Mouse (Mus musculus): ENCODE data around the gene Cabp2.
"Not testable (repeated sequence)": the region's sequence is repeated elsewhere in the genome, so short reads cannot be mapped to it uniquely, and the experiment has no call there.

Gene Cabp2

DNA sequence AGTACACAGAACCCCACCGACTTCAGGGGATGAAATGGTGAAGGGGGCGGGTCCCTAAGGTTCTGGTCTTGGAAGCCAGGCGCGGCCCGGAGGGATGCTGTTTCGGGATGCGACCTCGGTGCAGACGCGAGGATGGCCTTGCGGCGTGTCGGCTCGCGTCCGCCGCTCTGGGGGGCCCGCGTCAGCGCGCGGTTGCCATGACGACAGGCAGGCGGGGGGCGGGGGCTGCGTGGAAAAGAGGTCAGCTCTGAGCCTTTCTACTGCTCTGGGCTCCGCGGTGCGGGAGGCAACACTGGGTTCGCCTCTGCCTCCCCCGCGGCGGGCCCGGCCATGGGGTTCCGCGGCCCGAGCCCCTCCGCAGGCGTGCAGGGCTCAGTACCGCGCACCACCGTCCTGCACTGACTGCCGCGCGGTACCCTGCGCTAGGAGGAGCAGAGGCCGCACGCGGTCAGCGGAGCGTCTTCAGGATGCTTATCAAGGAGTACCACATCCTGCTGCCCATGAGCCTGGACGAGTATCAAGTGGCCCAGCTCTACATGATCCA is 19.4 kb downstream of the Cabp2 start:
- in situ Hi-C loops (cut with MboI, MseI) = no loop called here

DNA sequence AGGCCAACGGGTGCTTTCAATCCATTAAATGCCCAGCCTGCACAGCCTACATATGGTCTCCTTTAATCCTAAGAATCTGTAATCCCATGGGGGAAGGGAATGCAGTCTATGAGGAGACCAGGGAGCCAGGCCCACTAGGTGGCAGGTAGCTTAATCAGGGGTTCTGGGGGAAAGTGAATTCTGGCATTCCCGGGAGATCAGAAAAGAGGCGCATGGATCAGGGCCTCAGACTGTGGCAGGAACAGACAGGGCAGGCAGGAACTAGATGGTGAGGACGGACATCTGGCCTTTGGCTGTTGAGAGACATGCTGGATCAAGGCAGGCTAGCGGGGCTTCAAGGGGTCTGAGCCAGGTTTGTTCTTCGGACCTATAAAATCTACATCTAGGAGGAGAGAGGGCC is 20.1 kb downstream of the Cabp2 start:
- in situ Hi-C loops (cut with MboI, MseI) = no loop called here

DNA sequence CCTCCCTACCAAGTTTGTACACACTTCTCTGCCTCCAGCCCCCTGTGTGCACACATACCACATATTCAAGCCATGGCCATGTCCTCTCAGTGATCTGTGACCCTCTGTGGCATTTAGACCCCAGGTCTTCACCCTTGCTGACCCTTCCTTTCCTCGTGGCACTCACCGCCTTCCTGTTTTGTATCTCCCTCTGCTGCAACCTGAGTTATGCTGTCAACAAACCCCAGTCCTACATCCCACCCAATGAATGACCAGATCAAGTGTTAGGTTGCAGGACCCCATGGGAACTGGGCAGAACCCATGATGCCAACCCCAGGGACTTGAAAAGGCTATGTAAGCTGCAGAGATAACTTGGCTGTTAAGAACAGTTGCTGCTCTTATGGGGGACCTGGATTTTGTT is 20.7 kb downstream of the Cabp2 start:
- in situ Hi-C loops (cut with MboI, MseI) = no loop called here

DNA sequence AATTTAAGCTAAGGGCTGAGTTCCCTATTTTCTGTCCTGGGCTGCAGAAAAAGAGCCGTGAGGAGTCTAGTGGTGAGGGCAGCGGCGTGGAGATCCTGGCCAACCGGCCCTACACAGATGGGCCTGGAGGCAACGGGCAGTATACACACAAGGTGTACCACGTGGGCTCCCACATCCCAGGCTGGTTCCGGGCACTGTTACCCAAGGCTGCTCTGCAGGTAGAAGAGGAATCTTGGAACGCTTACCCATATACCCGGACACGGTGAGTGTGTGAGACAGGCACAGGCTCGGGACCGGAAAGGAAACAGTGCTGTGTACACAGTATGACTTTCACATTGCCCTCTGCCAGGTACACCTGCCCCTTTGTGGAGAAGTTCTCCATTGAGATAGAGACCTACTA is 21.2 kb downstream of the Cabp2 start:
- in situ Hi-C loops (cut with MboI, MseI) = no loop called here

DNA sequence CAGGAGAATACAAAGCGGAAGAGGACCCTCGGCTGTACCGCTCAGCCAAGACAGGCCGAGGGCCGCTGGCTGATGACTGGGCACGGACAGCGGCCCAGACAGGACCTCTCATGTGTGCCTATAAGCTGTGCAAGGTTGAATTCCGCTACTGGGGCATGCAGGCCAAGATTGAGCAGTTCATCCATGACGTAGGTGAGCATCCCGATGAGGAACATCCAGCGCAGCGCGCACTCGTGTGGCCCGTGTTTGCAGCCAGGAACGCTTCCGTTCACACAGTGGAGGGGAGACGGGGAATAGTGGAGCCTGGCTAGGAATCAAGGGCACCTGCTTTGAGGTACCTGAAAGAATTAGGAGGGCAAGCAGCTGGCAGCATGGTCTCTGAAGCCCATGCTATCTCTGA is 21.9 kb downstream of the Cabp2 start:
- in situ Hi-C loops (cut with MboI, MseI) = no loop called here

DNA sequence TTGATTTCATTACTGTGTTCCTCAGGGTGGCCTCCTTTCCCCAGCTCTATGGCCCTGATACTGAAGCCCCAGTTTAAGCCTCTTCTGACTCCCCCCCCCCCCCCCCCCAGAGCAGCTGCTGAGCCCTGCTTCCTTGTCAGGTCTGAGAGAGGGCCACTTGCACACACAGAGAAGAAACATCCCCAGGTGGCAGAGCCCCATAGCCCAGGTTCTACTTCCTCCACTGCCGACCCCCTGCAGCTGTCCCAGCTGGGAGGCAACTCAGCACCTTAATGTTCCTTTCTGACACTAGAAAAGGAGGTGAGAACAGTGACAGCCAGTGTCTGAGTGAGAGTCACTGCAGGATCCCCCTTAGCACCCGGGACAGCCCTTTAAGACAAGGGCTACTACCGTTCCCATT is 22.4 kb downstream of the Cabp2 start:
- in situ Hi-C loops (cut with MboI, MseI) = no loop called here

DNA sequence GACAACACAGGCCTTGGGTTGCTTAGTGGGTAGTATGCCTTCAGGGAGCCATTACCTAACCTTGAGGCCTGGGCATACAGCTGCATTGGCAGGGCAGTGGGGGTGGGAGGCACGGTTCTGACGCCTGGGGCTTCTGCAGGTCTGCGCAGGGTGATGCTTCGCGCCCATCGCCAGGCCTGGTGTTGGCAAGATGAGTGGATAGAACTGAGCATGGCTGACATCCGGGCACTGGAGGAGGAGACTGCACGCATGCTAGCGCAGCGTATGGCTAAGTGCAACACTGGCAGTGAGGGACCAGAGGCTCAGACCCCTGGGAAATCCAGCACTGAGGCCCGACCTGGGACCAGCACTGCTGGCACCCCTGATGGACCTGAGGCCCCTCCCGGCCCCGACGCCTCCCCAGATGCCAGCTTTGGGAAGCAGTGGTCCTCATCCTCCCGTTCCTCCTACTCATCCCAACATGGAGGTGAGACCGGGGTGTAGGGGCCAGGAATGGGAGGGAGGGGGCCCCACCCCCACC is 23.4 kb downstream of the Cabp2 start:
- in situ Hi-C loops (cut with MboI, MseI) = no loop called here

DNA sequence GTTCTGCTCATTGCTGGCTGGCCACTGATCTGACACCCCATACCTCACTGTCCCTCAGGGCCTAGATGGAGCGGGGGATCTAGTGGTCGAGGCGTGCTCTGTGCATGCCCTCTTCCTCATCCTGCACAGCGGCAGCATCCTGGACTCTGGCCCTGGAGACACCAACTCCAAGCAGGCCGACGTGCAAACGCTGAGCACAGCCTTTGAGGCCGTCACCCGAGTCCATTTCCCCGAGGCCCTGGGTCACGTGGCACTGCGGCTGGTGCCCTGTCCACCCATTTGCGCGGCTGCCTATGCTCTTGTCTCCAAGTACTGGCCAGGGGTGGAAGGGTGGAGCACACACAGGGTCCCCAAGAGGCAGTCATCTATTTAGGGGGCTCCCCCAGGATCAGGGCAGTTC is 25.3 kb downstream of the Cabp2 start:
- in situ Hi-C loops (cut with MboI, MseI) = no loop called here

DNA sequence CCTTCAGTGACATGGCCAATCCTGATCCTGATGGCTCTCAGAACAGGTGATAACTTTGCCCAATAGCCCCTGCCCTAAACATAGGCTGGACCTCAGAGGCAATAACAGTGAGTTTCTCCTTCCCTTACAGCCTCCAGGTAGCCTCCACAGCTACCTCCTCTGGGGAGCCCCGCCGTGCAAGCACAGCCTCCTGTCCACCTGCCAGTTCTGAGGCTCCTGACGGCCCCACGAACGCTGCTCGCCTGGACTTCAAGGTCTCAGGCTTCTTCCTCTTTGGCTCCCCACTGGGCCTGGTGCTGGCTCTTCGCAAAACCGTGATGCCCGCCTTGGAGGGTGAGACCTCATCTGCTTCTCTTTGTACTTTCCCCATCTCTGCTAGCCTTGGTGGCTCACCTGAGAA is 27.2 kb downstream of the Cabp2 start:
- in situ Hi-C loops (cut with MboI, MseI) = no loop called here

DNA sequence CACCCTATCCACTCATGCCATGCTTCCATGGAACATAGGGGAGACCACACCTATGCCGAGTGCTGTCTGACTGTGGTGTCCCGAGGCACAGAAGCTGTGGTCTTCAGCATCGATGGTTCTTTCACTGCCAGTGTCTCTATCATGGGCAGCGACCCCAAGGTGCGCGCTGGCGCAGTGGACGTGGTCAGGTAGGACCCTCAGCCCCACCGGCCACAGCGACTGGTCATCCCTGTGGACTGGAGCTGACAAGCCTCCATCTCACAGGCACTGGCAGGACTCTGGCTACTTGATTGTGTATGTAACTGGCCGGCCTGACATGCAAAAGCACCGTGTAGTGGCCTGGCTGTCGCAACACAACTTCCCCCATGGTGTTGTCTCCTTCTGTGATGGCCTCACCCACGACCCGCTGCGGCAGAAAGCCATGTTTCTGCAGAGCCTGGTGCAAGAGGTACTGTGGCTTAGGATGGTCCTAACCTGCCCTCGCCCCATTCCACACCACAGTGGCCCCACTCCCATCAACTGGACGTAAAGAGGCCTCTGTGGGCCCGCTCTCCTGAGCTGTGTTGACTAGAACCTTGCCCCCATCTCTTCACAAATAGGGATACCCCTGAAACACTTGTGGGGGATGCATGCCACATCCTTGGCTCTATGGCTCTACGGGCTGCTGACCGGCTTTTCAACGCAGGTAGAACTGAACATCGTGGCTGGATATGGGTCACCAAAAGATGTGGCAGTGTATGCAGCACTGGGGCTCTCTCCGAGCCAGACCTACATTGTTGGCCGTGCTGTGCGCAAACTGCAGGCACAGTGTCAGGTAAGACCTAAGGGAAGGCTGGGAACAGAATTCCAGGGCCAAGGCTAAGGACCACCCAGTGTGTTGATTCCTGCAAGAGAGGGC is 30.9 kb downstream of the Cabp2 start:
- in situ Hi-C loops (cut with MboI, MseI) = loop anchor here (5.0 kb wide), 1 partner anchor 50 kb away; the partner anchor contains the start of gene Rps6kb2

DNA sequence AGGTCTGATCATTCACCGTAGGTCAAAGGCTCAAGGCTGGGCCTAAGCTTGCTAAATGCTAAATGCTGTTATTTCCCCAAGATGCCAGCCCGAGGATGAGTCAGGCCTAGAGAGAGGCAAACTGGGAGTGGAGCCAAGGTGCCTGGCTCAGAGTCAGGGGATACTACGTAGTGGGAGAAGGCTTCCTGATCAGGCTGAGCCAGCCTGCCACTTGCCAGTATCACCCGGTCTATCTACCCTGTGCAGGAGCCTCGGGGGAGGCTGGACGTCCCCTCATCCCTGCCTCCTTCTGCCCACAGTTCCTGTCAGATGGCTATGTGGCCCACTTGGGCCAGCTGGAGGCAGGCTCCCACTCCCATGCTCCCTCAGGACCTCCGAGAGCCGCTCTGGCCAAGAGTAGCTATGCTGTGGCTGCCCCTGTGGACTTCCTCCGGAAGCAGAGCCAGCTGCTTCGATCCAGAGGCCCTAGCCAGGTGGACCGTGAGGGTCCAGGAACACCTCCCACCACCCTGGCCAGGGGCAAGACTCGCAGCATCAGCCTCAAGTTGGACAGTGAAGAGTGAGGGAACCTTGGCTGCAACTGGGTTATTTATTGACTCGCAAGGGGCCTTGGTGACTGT is 31.9 kb downstream of the Cabp2 start:
- in situ Hi-C loops (cut with MboI, MseI) = loop anchor here (5.0 kb wide), 1 partner anchor 49 kb away; the partner anchor contains the start of gene Rps6kb2

DNA sequence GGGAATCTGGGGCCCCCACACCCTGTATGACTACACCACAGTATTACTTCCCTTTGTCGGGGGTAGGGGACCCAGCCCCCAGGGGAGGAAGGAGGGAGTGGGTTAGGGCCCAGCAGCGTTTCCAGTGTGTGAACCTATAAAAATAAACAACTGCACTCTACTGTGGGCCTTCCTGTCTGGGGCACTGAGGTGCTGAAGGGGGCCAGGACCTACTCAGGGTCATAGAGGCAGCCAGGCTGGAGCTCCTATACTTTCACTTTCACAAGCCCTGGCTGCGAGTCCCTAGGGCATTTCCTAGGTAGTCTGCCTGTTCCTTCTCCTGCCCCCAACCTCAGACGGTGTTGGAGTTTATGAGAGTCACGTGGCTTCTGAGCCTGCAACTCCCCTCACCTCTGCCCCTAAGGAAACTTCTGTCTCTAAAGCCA is 32.4 kb downstream of the Cabp2 start:
- in situ Hi-C loops (cut with MboI, MseI) = loop anchor here (5.0 kb wide), 1 partner anchor 48 kb away; the partner anchor contains the start of gene Rps6kb2

DNA sequence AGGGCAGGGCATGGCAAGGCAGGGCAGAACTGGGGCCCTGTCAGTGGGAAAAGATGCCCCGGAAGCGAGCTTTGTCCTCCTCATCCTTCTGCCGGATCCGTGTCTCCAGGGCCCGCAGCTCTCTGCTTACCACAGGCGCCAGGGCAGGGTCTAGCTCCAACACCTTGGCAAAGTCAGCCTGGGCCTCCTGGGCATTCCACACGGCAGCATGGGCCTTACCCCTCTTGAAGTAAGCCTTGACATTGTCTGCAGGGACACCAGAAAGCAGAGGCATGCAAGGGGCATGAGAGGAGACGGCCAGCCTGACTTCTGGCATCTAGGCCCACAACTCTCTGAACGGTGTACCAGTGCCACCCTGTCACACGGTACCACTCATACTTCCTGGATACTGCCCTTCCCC is 33.2 kb downstream of the Cabp2 start:
- in situ Hi-C loops (cut with MboI, MseI) = loop anchor here (5.0 kb wide), 1 partner anchor 48 kb away; the partner anchor contains the start of gene Rps6kb2

DNA sequence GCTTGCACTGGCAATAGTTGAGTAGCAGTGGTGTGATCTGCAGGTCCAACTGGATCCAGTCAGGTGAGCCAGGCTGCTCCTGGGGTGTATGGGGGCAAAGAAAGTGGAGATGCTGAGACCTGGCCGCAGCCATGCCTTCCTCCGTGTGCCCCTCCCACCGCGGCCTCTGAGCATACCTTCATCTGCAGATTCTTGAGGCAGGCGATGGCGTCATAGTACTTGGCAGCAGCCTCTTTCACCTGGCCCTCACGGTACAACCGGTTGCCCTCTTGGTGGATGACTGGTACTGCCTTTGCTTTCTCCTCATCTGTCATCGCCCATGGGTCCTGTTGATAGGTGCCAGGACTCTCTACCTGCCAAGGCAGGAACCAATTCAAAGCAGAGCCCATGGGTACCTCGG is 33.8 kb downstream of the Cabp2 start:
- in situ Hi-C loops (cut with MboI, MseI) = no loop called here

DNA sequence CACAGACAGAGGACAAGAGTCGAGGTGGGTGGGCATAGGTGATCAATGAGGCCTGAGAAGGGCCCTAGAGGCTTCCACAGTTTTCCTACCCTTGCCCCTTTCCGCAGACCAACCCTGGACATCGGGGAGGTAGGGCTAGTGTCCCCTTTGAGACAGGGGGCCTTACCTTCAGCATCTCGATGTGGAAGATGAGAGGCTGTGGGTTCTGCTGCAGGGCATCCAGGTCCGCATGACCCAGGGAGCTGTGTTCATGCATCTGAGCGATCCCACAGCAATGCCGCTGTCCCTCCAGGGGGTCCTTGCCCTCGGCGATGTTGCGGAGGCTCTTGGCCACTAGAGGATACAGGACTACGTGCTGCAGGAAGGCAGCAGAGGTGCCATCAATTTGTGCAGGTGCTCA is 34.4 kb downstream of the Cabp2 start:
- in situ Hi-C loops (cut with MboI, MseI) = no loop called here

DNA sequence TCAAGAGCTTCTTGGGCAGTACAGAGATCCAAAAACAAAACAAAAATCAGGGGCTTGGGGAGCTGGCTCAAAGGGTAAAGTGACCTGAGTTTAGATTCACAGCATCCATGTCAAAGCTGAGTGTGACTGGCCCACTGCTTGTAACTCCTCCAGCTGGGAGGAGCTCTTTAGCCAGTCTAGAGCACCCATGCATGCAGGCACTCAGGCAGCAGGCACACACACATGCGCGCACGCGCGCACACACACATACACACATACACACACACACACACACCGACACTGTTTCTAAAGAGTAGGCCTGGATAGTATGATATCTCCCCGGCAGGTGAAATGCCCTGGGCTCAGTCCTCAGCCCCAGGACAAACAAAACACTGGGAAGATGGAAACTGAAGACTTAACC is 35.6 kb downstream of the Cabp2 start:
- in situ Hi-C loops (cut with MboI, MseI) = no loop called here

DNA sequence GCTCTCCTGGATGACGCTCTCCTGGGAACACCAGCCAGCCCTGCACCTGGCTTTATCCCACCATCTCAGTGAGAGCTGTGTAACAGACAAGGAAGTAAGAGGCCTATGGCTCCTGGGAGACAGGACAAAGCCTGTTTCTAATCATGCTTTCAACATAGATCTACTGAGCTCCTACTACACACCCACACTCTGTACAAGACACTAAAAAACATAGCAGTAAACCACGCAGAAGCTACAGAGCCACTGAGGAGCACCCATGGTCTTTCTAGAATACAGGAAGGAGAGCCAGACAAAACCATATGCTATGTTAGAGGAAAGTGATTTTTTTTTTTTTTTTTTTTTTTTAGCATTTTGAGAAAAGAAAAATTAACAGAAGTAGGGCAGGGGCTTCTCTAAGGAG is 37.0 kb downstream of the Cabp2 start:
- in situ Hi-C loops (cut with MboI, MseI) = no loop called here

DNA sequence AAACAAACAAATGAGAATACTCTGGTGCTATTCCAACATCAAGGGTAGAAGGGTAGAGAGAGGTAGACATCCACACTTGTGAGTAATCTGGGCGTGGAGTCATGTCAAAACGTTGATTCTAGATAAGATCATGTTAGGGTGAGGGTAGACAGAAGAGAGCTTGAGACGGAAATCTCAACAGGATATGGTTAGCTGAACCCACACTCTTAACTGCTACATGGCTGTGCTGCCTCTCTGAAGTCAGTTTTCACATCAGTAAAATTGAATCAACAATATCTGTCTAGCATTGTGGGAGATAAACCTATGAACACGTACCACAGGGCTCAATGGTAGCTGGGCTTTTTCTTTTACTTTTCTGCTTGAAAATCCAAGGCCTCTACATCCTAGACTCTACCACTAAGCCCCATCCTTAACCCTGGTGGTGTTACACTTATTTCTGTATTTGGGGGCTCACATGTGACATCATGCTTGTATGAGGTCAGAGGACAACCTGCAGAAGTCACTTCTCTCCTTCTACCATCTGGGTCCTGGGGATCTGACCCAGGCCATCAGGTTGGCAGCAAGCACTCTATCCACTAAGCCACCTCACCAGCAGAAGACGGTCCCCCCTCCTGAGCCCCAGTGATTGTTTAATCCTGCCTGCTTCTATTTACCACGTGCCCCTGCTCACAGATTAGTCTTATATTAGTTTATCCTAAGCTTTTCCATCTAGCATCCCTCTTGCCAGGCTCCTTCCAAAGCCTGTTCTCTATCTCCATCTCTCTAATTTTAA is 38.5 kb downstream of the Cabp2 start:
- in situ Hi-C loops (cut with MboI, MseI) = no loop called here

DNA sequence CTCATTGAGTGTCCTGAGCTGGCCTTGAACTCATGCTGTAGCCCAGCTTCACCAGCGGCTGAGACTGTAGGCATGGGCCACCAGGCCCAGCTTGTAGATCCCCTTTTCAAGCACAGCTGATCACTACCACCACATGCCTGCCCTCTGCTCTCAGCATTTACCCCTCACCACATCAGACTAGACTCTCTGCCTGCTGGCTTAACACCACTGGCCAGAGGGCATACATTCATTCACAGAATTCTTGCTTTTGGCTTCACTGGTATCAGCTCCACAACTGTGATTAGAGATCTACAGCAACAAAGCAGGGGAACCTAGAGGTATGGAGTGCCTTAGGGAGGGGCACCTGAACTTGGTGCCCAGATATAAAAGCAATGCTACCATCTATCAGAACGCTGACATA is 39.1 kb downstream of the Cabp2 start:
- in situ Hi-C loops (cut with MboI, MseI) = no loop called here

DNA sequence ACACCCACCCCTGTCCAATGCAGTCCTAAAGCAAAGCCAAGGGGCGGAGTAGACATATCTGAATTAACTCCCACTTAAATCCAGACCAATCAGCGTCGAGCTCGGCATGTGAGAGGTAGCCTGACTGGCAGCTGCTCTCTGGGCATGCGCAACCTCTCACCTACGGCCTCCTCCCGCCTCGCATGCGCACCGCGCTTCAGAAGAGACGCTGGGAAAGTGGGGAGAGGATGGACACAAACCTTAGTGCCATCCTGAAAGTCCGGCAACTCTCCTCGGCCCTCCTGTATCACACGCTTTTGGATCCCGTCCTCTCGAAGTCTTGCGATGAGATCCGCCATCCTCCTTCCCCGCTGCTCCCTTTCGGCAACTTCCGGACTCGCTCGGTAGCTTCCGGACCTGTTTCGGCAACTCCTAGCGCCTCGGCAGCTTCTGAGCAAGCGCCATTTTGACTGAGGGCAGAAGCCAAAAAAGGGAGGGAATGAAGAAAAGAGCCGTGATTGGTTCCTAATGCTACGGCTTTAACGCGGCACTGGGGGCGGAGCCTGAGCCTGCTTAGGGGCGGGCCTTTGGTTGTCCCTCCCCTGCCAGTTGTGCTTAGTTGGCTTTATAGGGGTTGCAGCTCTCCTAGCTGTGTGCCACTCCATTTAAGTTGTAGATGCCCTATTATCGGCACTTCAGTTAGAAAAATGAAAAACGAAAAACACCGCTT is 39.9 kb downstream of the Cabp2 start:
- in situ Hi-C loops (cut with MboI, MseI) = no loop called here

DNA sequence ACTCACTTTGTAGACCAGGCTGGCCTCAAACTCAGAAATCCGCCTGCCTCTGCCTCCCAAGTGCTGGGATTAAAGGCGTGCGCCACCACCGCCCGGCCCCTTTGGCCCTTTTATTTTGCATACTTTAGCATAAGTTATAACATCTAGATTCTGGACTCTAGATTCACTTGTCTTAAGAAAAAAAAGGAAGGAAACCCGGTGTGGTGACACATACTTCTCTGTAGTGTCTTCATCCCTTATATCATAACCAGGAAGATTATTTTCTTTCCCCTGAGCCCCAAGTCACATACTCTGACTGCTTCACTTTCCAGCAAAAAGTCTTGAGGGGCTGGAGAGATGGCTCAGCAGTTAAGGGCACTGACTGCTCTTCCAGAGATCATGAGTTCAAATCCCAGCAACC is 40.5 kb downstream of the Cabp2 start:
- in situ Hi-C loops (cut with MboI, MseI) = not testable (repeated sequence)

Data from T-helper 2 cell (primary cell).